Mouse (Mus musculus) G1E (cell line): ENCODE measurements around the gene Cenpp. TPM values are rescaled to one million over a fixed set of nuclear protein-coding genes. Genes with fewer than 3 reads are reported as not detected.

ENCODE experiments used
- ATAC-seq: 2 replicates; pipeline ENCODE4 v1.8.0; 2016; ENCODE audit warnings: mild to moderate bottlenecking; ENCODE audit not compliant: insufficient number of reproducible peaks, poor library complexity, low FRiP score, severe bottlenecking; ENCODE audit errors: extremely low read depth
- DNase-seq: peaks from one replicate; pipeline ENCODE4 v3.0.0; 2012; ENCODE audit warnings: low spot score
- H3K27me3 ChIP-seq: 2 replicates; pipeline ENCODE4 v1.6.1; 2012; ENCODE audit warnings: mild to moderate bottlenecking, low read length, inconsistent platforms; ENCODE audit not compliant: insufficient read depth
- H3K36me3 ChIP-seq: replicated peaks from 2 replicates; pipeline ENCODE3; 2012; ENCODE audit warnings: mild to moderate bottlenecking, inconsistent platforms
- H3K4me1 ChIP-seq: 2 replicates; pipeline ENCODE4 v1.6.1; 2012; ENCODE audit warnings: low read depth, low read length, inconsistent platforms, mixed read lengths; ENCODE audit not compliant: insufficient read depth
- H3K4me3 ChIP-seq: 2 replicates; pipeline ENCODE4 v1.5.1; 2012; ENCODE audit warnings: low read depth, mild to moderate bottlenecking, inconsistent platforms, low read length, moderate library complexity, mixed read lengths
- H3K9me3 ChIP-seq: replicated peaks from 2 replicates; pipeline ENCODE4 v1.6.1; 2012; ENCODE audit warnings: inconsistent platforms
- CTCF ChIP-seq: IDR thresholded peaks from 2 replicates; pipeline ENCODE4 v1.5.1; 2012; ENCODE audit warnings: low read depth, low read length, inconsistent platforms, mixed read lengths
- GATA1 ChIP-seq: IDR thresholded peaks from 2 replicates; pipeline ENCODE4 v1.6.1; 2012; ENCODE audit warnings: borderline replicate concordance, low read length, inconsistent platforms, mixed read lengths
- GATA2 ChIP-seq: IDR thresholded peaks from 2 replicates; pipeline ENCODE4 v1.6.1; 2012; ENCODE audit warnings: low read depth, low read length, inconsistent platforms, borderline replicate concordance
- POLR2AphosphoS5 ChIP-seq: IDR thresholded peaks from 2 replicates; pipeline ENCODE4 v1.6.1; 2012; ENCODE audit warnings: low read depth, low read length, inconsistent platforms; ENCODE audit not compliant: insufficient replicate concordance
- TAL1 ChIP-seq: conservative IDR thresholded peaks from 2 replicates; pipeline ENCODE4 v1.6.1; 2012; ENCODE audit warnings: low read depth, low read length, inconsistent platforms, mixed read lengths
- polyA plus RNA-seq: library from polyadenylated mRNA; stranded (reverse); fragments of >175 nt; gene quantifications from 2 replicates; pipeline ENCODE4 v1.2.3, GENCODE M21; 2012
- total RNA-seq, 2 experiments: library from RNA; stranded (forward) in 1 of 2; stranded (reverse) in 1 of 2; fragments of 200-1000 nt in 1 of 2; fragments of >200 nt in 1 of 2; fragmentation: Nextera tagmentation in 1 of 2; gene quantifications; 2 replicates each; pipeline ENCODE4 v1.2.3; 2014 to 2017

The Cenpp gene
- total and polyA plus RNA-seq, 3 experiments: 7.7 to 48.5 (median 29.9) TPM

- no peaks in the 10 kb centered on the region for H3K27me3 ChIP-seq
- H3K9me3 ChIP-seq: no peaks in the 10 kb centered on the region
- no peaks in the 10 kb centered on the region for H3K4me1 ChIP-seq
- no peak overlapping the region for H3K4me3 ChIP-seq
- H3K36me3 ChIP-seq: peaks cover 3% of the 10 kb centered on the region
- no peak for ATAC-seq
- no peak for TF ChIP-seq TAL1
- no peak for TF ChIP-seq GATA1
- TF ChIP-seq POLR2AphosphoS5: no peak
- TF ChIP-seq CTCF: no peak
- TF ChIP-seq GATA2: no peak
- DNase-seq: no peak
These were observed 145.4 kb downstream of the Cenpp start for GRCm38 (mm10) chr13:49507176-49507575.

GRCm38 (mm10) chr13:49505776-49506175 lies 146.8 kb downstream of the Cenpp start:
- Histone ChIP-seq H3K9me3 (no peaks in the 10 kb centered on the region), H3K4me1 (no peaks in the 10 kb centered on the region), H3K4me3 (no peak overlapping the region), H3K27me3 (no peaks in the 10 kb centered on the region), H3K36me3 (peaks cover 5% of the 10 kb centered on the region)
- ATAC-seq (no peak), DNase-seq (no peak)
- no peak for TF ChIP-seq CTCF
- TF ChIP-seq GATA1: no peak
- no peak for TF ChIP-seq GATA2
- no peak for TF ChIP-seq TAL1
- TF ChIP-seq POLR2AphosphoS5: no peak

- no peaks in the 10 kb centered on the region for H3K4me1 ChIP-seq
- no peak for ATAC-seq
- DNase-seq: no peak
- no peaks in the 10 kb centered on the region for H3K9me3 ChIP-seq
- H3K4me3 ChIP-seq: no peak within 1 kb of the TSS
- H3K36me3 ChIP-seq: peaks cover 5% of the 10 kb centered on the region
- no peaks in the 10 kb centered on the region for H3K27me3 ChIP-seq
- TF ChIP-seq GATA2 (no peak), CTCF (no peak), POLR2AphosphoS5 (no peak), GATA1 (no peak), TAL1 (no peak)
These were observed 148.1 kb downstream of the Cenpp start, which contains the start of gene Ecm2 for GRCm38 (mm10) chr13:49504510-49504909. Gene Ecm2 (plus strand): TSS chr13:49504810.

GRCm38 (mm10) chr13:49492376-49493368 lies 159.9 kb downstream of the Cenpp start, which contains the start of gene Tes3-ps:
Gene Tes3-ps (plus strand): TSS chr13:49493318.
- Histone ChIP-seq H3K9me3 (no peaks in the 10 kb centered on the region), H3K36me3 (peaks cover 2% of the 10 kb centered on the region), H3K27me3 (no peaks in the 10 kb centered on the region), H3K4me3 (no peak within 1 kb of the TSS), H3K4me1 (no peaks in the 10 kb centered on the region)
- ATAC-seq (no peak), DNase-seq (no peak)
- TF ChIP-seq POLR2AphosphoS5 (no peak), GATA1 (no peak), CTCF (no peak)

GRCm38 (mm10) chr13:49485388-49485787 lies 167.2 kb downstream of the Cenpp start:
- no peak overlapping the region for H3K4me3 ChIP-seq
- TF ChIP-seq GATA1 (no peak), CTCF (no peak)

GRCm38 (mm10) chr13:49480551-49480950 lies 172.0 kb downstream of the Cenpp start:
- TF ChIP-seq GATA1: no peak
- no peak for TF ChIP-seq CTCF
- TF ChIP-seq GATA2: no peak
- no peak for TF ChIP-seq POLR2AphosphoS5
- TF ChIP-seq TAL1: no peak
- no peaks in the 10 kb centered on the region for H3K9me3 ChIP-seq
- DNase-seq (no peak), ATAC-seq (no peak)
- no peaks in the 10 kb centered on the region for H3K4me1 ChIP-seq
- no peak overlapping the region for H3K4me3 ChIP-seq
- H3K36me3 ChIP-seq: peaks cover 21% of the 10 kb centered on the region
- H3K27me3 ChIP-seq: no peaks in the 10 kb centered on the region

More at GRCm38 (mm10) chr13:49485388-49485787, 167.2 kb downstream of the Cenpp start:
- DNase-seq (no peak), ATAC-seq (no peak)
- H3K36me3 ChIP-seq: peaks cover 11% of the 10 kb centered on the region
- no peaks in the 10 kb centered on the region for H3K27me3 ChIP-seq
- H3K4me1 ChIP-seq: no peaks in the 10 kb centered on the region
- no peaks in the 10 kb centered on the region for H3K9me3 ChIP-seq
